Mouse (Mus musculus): ENCODE results near the gene Rrp9.

- TF ChIP-seq POLR2A (IDR thresholded peaks at IDR 0.05; ENCODE audit: low read depth, low read length) (no peak), CHD1 (IDR thresholded peaks at IDR 0.05; ENCODE audit: low read depth, low read length) (no peak), CTCF (conservative IDR thresholded peaks at IDR 0.05 in 1 of 2, IDR thresholded peaks at IDR 0.05 in 1 of 2; ENCODE audit: low read depth in 2 of 2, low read length in 2 of 2) (no peak), ETS1 (conservative IDR thresholded peaks at IDR 0.05; ENCODE audit: low read depth, low read length) (no peak), EP300 (IDR thresholded peaks at IDR 0.05; ENCODE audit: low read length) (no peak), KAT2A (IDR thresholded peaks at IDR 0.05; ENCODE audit: insufficient replicate concordance, low read length) (no peak), MAFK (IDR thresholded peaks at IDR 0.05; ENCODE audit: insufficient replicate concordance, low read length) (no peak)
These were observed 18.6 kb upstream of the Rrp9 start for GRCm38 (mm10) chr9:106457163-106457559.

Measured in CH12.LX (cell line).